Mouse (Mus musculus) thymus, adult 2 months (tissue): ENCODE measurements around the gene Chpf.

ENCODE experiments used
- CTCF ChIP-seq: fragments of 200-500 bp; IDR thresholded peaks from 2 replicates; pipeline ENCODE4 v1.5.1; 2012; ENCODE audit warnings: mild to moderate bottlenecking, control low read depth, low read length, moderate library complexity, borderline replicate concordance; ENCODE audit not compliant: control insufficient read depth, poor library complexity, insufficient read depth; ENCODE audit errors: extremely low read depth
- POLR2A ChIP-seq: fragments of 200-500 bp; IDR thresholded peaks from 2 replicates; pipeline ENCODE4 v1.6.1; 2012; ENCODE audit warnings: mild to moderate bottlenecking, low read length, control low read depth, moderate library complexity; ENCODE audit not compliant: control insufficient read depth, poor library complexity, insufficient read depth; ENCODE audit errors: extremely low read depth

GRCm38 (mm10) chr1:75448052-75448431 is 31.1 kb downstream of the Chpf start:
- TF ChIP-seq CTCF (no peak), POLR2A (no peak)
